Mouse (Mus musculus) megakaryocyte progenitor cell, adult 5-6 weeks (primary cell): ENCODE data around the gene Gm7970. TPM values are rescaled to one million over a fixed set of nuclear protein-coding genes. Genes with fewer than 3 reads are reported as not detected.
"Not testable (repeated sequence)": the region's sequence is repeated elsewhere in the genome, so short reads cannot be mapped to it uniquely, and the experiment has no call there.

Source experiments
- ATAC-seq: replicated peaks from 2 replicates; pipeline ENCODE4 v1.8.0; 2016; ENCODE audit warnings: mild to moderate bottlenecking, moderate TSS enrichment, inconsistent platforms; ENCODE audit not compliant: poor library complexity
- total RNA-seq, 2 experiments: library from RNA; stranded (forward) in 1 of 2; stranded (reverse) in 1 of 2; fragments of 157-497, 149-512 nt in 1 of 2; fragments of 200-1000 nt in 1 of 2; gene quantifications; 2 replicates each; pipeline versions ENCODE4 v1.2.3 to v1.2.4; 2015 to 2017

Gm7970 gene
- total RNA-seq (2015) (not detected in 2 replicates), total RNA-seq (2017) (not detected in 2 replicates)

GRCm38 (mm10) chr14:41555483-41555882 lies at the start of gene Gm7970:
TSS of gene Gm7970 (minus strand) at chr14:41555583.
- not testable (repeated sequence) for ATAC-seq

GRCm38 (mm10) chr14:41600935-41601334 lies 45.6 kb upstream of the Gm7970 start:
- ATAC-seq, result not testable (repeated sequence)

- ATAC-seq, result not testable (repeated sequence)
Measured at GRCm38 (mm10) chr14:41586346-41586745, 31.0 kb upstream of the Gm7970 start.

GRCm38 (mm10) chr14:41572911-41573310 lies 17.5 kb upstream of the Gm7970 start, which contains the start of gene 1700049E17Rik2:
TSS of gene 1700049E17Rik2 (plus strand) at chr14:41573211.
- ATAC-seq, result not testable (repeated sequence)

- ATAC-seq, result not testable (repeated sequence)
Measured at GRCm38 (mm10) chr14:41524695-41525094, 30.7 kb downstream of the Gm7970 start.

GRCm38 (mm10) chr14:41520683-41521082 lies 34.7 kb downstream of the Gm7970 start:
- not testable (repeated sequence) for ATAC-seq

Other genes with a start within 250 kb of the Gm7970 start
- not detected in 2 replicates for gene Gm5798, start 207.0 kb downstream of the Gm7970 start, total RNA-seq (2015)
- gene Gm5798, start 207.0 kb downstream of the Gm7970 start, total RNA-seq (2017), result not detected in 2 replicates
- not detected in 2 replicates for gene Gm7945, start 169.2 kb downstream of the Gm7970 start, total RNA-seq (2015)
- not detected in 2 replicates for gene Gm7945, start 169.2 kb downstream of the Gm7970 start, total RNA-seq (2017)
- not detected in 2 replicates for gene Gm6482, start 147.3 kb downstream of the Gm7970 start, total RNA-seq (2015)
- gene Gm6482, start 147.3 kb downstream of the Gm7970 start, total RNA-seq (2017), result not detected in 2 replicates
- gene Gm7954, start 102.1 kb downstream of the Gm7970 start, total RNA-seq (2015), result not detected in 2 replicates
- gene Gm7954, start 102.1 kb downstream of the Gm7970 start, total RNA-seq (2017), result not detected in 2 replicates
- gene Gm3486, start 66.1 kb downstream of the Gm7970 start, total RNA-seq (2015), result not detected in 2 replicates
- gene Gm3486, start 66.1 kb downstream of the Gm7970 start, total RNA-seq (2017), result not detected in 2 replicates
- not detected in 2 replicates for gene 1700049E17Rik2, start 17.6 kb upstream of the Gm7970 start, total RNA-seq (2015)
- not detected in 2 replicates for gene 1700049E17Rik2, start 17.6 kb upstream of the Gm7970 start, total RNA-seq (2017)
- gene Gm3072, start 69.0 kb upstream of the Gm7970 start, total RNA-seq (2015), result not detected in 2 replicates
- gene Gm3072, start 69.0 kb upstream of the Gm7970 start, total RNA-seq (2017), result not detected in 2 replicates
- gene Gm3676, start 90.9 kb upstream of the Gm7970 start, total RNA-seq (2015), result not detected in 2 replicates
- not detected in 2 replicates for gene Gm3676, start 90.9 kb upstream of the Gm7970 start, total RNA-seq (2017)
- not detected in 2 replicates for gene Gm8068, start 146.3 kb upstream of the Gm7970 start, total RNA-seq (2015)
- gene Gm8068, start 146.3 kb upstream of the Gm7970 start, total RNA-seq (2017), result not detected in 2 replicates
- gene Gm7929, start 195.0 kb upstream of the Gm7970 start, total RNA-seq (2015), result not detected in 2 replicates
- gene Gm7929, start 195.0 kb upstream of the Gm7970 start, total RNA-seq (2017), result not detected in 2 replicates
- gene Gm47189, start 216.9 kb upstream of the Gm7970 start, total RNA-seq (2015), result not detected in 2 replicates
- gene Gm47189, start 216.9 kb upstream of the Gm7970 start, total RNA-seq (2017), result not detected in 2 replicates